Mouse (Mus musculus): ENCODE results near the gene 3110040M04Rik. TPM values are rescaled to one million over a fixed set of nuclear protein-coding genes. Genes with fewer than 3 reads are reported as not detected.
"Not testable (repeated sequence)": the region's sequence is repeated elsewhere in the genome, so short reads cannot be mapped to it uniquely, and the experiment has no call there.

The 3110040M04Rik gene
- polyA plus RNA-seq, 1 experiment from 2014 or later: not detected

DNA sequence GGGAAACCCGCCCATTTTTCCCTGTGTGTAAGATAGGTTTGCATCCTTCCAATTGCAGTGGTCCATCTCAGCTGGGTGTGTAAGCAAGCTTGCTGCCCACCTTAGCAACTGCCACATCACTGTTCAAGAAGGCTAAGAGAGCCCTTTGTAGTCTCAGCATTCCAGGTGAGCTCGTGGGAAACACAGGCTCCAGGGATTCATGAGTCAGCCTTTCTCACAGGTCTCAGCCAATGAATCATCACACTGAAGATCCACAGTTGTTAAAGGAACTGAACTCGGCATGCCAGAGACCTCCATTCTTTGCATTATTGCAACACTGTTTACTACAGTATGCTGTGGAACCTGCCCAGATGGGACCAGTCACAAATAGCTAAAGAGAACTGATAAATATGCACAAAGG lies 35.3 kb upstream of the 3110040M04Rik start:
- Histone ChIP-seq H3K36me3 (ENCODE audit: control insufficient read depth, insufficient read depth, low read length) (no peaks in the 10 kb centered on the region), H3K4me1 (ENCODE audit: control insufficient read depth, insufficient read depth, low read length) (peaks cover 18% of the 10 kb centered on the region), H3K9me3 (ENCODE audit: control insufficient read depth, low read length) (no peaks in the 10 kb centered on the region), H3K4me2 (ENCODE audit: low read length) (no peak overlapping the region), H3K27ac (replicated peaks; ENCODE audit: low read depth, low read length) (no peak overlapping the region), H3K27me3 (ENCODE audit: control insufficient read depth, insufficient read depth, low read length) (no peaks in the 10 kb centered on the region), H3K4me3 (replicated peaks; ENCODE audit: low read depth, low read length) (no peak overlapping the region), H3K9ac (replicated peaks; ENCODE audit: low read length) (no peak overlapping the region)
- 78% methylated on average over 3 of the region's 3 CpGs for WGBS
- DNase-seq (no peak), ATAC-seq (ENCODE audit: low FRiP score, low TSS enrichment) (no peak; the same call in 1 of the 2 replicates)

DNA sequence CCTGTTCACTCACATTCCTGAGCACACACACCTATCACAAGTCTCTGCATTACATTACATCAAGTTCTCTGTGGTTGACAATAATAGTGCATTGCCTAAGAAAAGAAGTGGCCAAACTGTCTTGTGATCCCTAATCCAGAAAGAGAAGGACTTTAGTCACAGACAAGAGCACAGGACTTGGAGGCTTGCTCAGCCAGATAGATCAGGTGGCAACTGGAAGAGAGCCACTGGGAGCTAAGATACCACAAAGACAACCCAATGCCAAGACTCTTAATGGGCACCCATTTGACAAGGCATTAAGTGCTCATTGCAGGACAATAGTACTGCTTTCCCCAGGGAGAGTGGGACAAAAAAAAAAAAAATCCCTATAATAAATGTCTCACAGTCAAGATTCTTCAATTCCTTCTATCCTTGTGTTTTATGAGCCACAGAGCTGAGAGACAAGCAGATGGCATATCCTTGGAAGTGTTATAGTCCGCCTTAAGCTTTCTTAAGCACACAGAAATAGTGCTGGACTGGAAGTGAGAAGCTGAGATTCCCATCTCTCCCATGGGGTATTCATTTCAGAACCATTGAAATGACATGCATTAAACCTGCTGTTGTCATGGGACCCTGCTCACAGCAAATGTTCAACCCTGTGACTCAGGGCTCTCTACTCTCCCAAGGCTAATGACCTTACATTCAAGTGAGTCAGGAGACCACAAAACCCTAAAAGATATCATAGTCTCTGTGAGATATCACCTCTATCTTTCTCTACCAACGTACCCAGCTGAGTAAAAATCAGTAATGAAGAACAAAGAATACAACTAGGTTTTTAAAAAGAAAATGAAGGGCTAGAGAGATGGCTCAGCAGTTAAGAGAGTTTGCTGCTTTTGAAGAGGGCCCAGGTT lies 32.1 kb upstream of the 3110040M04Rik start:
- WGBS: 82% methylated on average over 2 of the region's 2 CpGs
- no peaks in the 10 kb centered on the region for H3K27me3 ChIP-seq (ENCODE audit: control insufficient read depth, insufficient read depth, low read length)
- DNase-seq (no peak), ATAC-seq (ENCODE audit: low FRiP score, low TSS enrichment) (no peak)
- peaks cover 14% of the 10 kb centered on the region for H3K4me1 ChIP-seq (ENCODE audit: control insufficient read depth, insufficient read depth, low read length)
- no peak overlapping the region for H3K27ac ChIP-seq (replicated peaks; ENCODE audit: low read depth, low read length)
- H3K4me2 ChIP-seq (ENCODE audit: low read length): no peak overlapping the region
- no peak overlapping the region for H3K9ac ChIP-seq (replicated peaks; ENCODE audit: low read length)
- no peaks in the 10 kb centered on the region for H3K9me3 ChIP-seq (ENCODE audit: control insufficient read depth, low read length)
- no peaks in the 10 kb centered on the region for H3K36me3 ChIP-seq (ENCODE audit: control insufficient read depth, insufficient read depth, low read length)
- H3K4me3 ChIP-seq (replicated peaks; ENCODE audit: low read depth, low read length): no peak overlapping the region

DNA sequence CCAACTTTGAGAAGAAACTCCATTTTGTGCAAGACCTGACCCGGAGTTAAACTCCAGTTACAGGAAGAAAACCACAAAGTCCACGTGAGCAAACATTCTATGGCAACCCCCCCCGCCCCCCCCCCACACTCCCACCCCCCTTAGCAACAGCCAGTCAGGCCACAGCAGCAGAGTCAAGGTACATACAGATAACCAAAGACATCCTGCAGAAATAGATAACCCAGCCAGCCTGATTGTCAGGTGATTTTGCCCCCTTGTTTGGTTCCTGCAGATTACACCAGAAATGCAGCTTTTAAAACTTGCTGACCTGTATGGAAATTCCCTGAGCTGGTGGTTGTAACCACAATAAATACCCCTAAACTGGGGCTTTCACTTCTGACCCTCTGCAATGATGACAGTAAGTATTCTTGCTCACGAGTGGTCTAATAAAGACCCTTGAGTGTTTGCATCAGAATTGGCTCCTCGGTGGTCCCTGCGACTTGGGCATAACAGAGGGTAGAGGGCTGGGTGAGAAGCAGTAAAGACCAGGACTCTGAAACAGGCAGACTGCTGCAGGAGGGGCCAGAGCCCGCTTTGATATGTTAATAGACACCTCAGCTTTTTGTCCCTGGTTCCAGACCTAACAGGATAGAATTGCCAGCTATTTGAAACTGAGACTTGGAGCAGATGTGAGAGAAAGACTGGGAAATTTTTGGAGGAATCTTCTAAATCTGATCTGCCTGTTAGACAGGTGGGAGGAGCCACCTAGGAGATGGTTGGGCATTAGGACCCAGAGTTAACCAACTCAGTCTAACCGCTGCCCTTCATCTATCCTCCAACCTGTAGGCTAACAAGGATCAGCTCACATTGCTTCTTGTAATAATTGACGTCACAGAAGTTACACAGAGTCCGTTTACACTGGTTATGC lies 26.6 kb upstream of the 3110040M04Rik start:
- ATAC-seq (ENCODE audit: low FRiP score, low TSS enrichment): peak; percentile 83
- Histone ChIP-seq H3K4me1 (ENCODE audit: control insufficient read depth, insufficient read depth, low read length) (peaks cover 10% of the 10 kb centered on the region; the same call in 1 of the 2 replicates), H3K27me3 (ENCODE audit: control insufficient read depth, insufficient read depth, low read length) (no peaks in the 10 kb centered on the region), H3K4me3 (replicated peaks; ENCODE audit: low read depth, low read length) (peak overlapping the region; percentile 13), H3K9me3 (ENCODE audit: control insufficient read depth, low read length) (no peaks in the 10 kb centered on the region), H3K27ac (replicated peaks; ENCODE audit: low read depth, low read length) (no peak overlapping the region), H3K9ac (replicated peaks; ENCODE audit: low read length) (no peak overlapping the region), H3K36me3 (ENCODE audit: control insufficient read depth, insufficient read depth, low read length) (no peaks in the 10 kb centered on the region), H3K4me2 (ENCODE audit: low read length) (peak overlapping the region; percentile 44)
- peak; percentile 57 for DNase-seq
- WGBS: 8% methylated on average over 10 of the region's 10 CpGs

DNA sequence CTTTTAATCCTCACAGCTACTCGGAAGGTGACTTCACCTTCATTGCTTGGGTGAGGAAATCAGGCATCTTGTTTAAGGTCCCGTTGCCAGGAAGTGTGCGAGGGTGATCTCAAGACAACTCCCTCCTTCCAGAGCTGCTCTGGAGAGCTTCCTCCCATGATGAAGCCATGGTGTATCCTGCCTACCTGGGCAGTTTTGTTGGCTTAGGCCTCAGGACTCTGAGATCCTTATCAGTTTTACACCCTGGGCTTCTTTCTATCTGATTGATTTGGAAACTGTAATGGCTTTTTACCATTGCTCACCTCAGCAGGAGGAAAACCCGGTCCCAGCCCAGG lies 26.0 kb upstream of the 3110040M04Rik start:
- H3K9ac ChIP-seq (replicated peaks; ENCODE audit: low read length): no peak overlapping the region
- peaks cover 10% of the 10 kb centered on the region; the same call in 1 of the 2 replicates for H3K4me1 ChIP-seq (ENCODE audit: control insufficient read depth, insufficient read depth, low read length)
- no peaks in the 10 kb centered on the region for H3K27me3 ChIP-seq (ENCODE audit: control insufficient read depth, insufficient read depth, low read length)
- WGBS: 4% methylated on average over 4 of the region's 4 CpGs
- no peaks in the 10 kb centered on the region for H3K9me3 ChIP-seq (ENCODE audit: control insufficient read depth, low read length)
- H3K36me3 ChIP-seq (ENCODE audit: control insufficient read depth, insufficient read depth, low read length): no peaks in the 10 kb centered on the region
- H3K4me3 ChIP-seq (replicated peaks; ENCODE audit: low read depth, low read length): peak overlapping the region; percentile 13
- no peak overlapping the region for H3K27ac ChIP-seq (replicated peaks; ENCODE audit: low read depth, low read length)
- peak; percentile 35 for ATAC-seq (ENCODE audit: low FRiP score, low TSS enrichment)
- peak overlapping the region; percentile 44 for H3K4me2 ChIP-seq (ENCODE audit: low read length)
- DNase-seq: no peak

DNA sequence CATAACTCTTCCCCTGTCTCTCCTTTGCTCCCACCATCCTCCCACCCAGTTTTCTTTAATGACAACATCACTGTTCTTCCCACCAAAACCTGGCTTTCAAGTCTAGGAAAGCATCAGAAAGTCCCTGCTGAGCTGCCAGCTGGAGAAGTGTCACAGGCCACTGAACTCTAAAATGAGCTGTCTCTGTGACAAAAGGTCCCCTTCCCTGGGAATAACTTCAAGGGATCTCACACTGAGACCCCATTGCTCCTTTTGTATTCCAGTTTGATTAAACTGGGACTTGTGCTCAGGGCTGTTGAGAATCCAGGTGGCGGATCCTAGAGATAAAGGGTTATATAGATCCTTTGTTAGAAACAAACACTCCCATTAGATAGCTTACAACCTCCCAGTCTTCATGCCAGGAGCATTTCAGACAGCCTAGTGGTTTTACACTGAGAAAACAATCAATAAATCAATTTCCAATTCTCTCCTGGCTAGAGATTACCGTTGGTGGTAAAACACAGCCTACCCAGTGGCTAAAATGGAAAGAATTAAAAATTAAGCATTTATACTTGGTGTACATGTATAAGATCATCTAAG lies 25.3 kb upstream of the 3110040M04Rik start:
- DNase-seq (peak; percentile 42), ATAC-seq (ENCODE audit: low FRiP score, low TSS enrichment) (no peak)
- H3K4me1 ChIP-seq (ENCODE audit: control insufficient read depth, insufficient read depth, low read length): peaks cover 10% of the 10 kb centered on the region; the same call in 1 of the 2 replicates
- no peaks in the 10 kb centered on the region for H3K27me3 ChIP-seq (ENCODE audit: control insufficient read depth, insufficient read depth, low read length)
- no peaks in the 10 kb centered on the region for H3K9me3 ChIP-seq (ENCODE audit: control insufficient read depth, low read length)
- 14% methylated on average over 2 of the region's 2 CpGs for WGBS
- H3K4me2 ChIP-seq (ENCODE audit: low read length): no peak overlapping the region
- no peak overlapping the region for H3K9ac ChIP-seq (replicated peaks; ENCODE audit: low read length)
- H3K36me3 ChIP-seq (ENCODE audit: control insufficient read depth, insufficient read depth, low read length): no peaks in the 10 kb centered on the region
- no peak overlapping the region for H3K27ac ChIP-seq (replicated peaks; ENCODE audit: low read depth, low read length)
- H3K4me3 ChIP-seq (replicated peaks; ENCODE audit: low read depth, low read length): no peak overlapping the region

DNA sequence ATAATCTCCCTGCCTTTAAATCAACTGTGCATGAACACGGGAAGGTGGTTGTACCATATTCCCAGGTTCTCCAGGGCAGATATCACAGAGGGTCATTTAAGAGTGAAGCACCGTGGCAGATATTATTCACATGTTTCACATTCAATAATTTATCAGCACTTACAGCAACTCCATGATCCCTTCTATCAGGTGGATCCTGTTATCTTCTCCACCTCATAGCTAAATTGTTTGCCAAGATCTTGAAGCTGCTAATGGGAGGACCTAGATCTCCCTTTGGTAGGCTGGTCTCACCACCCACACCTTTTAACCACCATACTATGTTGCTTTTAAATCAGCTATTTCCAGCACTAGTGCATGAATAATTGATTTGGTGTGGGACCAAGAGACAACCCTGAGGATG lies 23.8 kb upstream of the 3110040M04Rik start:
- 65% methylated on average over 2 of the region's 2 CpGs for WGBS
- no peak for ATAC-seq (ENCODE audit: low FRiP score, low TSS enrichment)
- Histone ChIP-seq H3K27ac (replicated peaks; ENCODE audit: low read depth, low read length) (no peak overlapping the region), H3K36me3 (ENCODE audit: control insufficient read depth, insufficient read depth, low read length) (no peaks in the 10 kb centered on the region), H3K4me1 (ENCODE audit: control insufficient read depth, insufficient read depth, low read length) (peaks cover 10% of the 10 kb centered on the region; the same call in 1 of the 2 replicates), H3K4me3 (replicated peaks; ENCODE audit: low read depth, low read length) (no peak overlapping the region), H3K9ac (replicated peaks; ENCODE audit: low read length) (no peak overlapping the region), H3K4me2 (ENCODE audit: low read length) (no peak overlapping the region), H3K9me3 (ENCODE audit: control insufficient read depth, low read length) (no peaks in the 10 kb centered on the region), H3K27me3 (ENCODE audit: control insufficient read depth, insufficient read depth, low read length) (no peaks in the 10 kb centered on the region)
- DNase-seq: no peak

DNA sequence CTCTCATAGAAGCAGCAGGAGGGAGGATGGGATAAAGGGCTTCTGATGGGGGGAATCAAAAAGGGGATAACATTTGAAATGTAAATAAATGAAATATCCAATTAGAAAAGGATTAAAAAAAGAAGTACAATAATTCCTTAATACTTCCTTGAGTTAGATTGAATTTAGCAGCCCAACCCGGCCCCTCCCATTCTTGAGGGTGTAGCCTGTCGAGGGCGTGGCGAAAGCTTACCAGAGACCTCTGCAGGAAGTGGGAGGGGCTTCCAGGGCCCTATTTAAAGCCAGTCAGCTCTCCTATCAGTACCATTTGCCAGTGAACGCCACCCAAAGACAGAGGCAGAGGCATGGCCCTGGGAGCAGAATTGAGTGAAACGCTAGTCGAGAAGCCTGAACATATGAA lies 21.7 kb upstream of the 3110040M04Rik start, which contains the start of gene Gm47985:
TSS of gene Gm47985 (plus strand) at position 272 of the 400 bp plus-strand sequence.
- H3K4me3 ChIP-seq (replicated peaks; ENCODE audit: low read depth, low read length); H3K27me3 ChIP-seq (ENCODE audit: control insufficient read depth, insufficient read depth, low read length); H3K9me3 ChIP-seq (ENCODE audit: control insufficient read depth, low read length); H3K27ac ChIP-seq (replicated peaks; ENCODE audit: low read depth, low read length); ATAC-seq (ENCODE audit: low FRiP score, low TSS enrichment); H3K4me2 ChIP-seq (ENCODE audit: low read length); DNase-seq; H3K9ac ChIP-seq (replicated peaks; ENCODE audit: low read length); H3K4me1 ChIP-seq (ENCODE audit: control insufficient read depth, insufficient read depth, low read length); H3K36me3 ChIP-seq (ENCODE audit: control insufficient read depth, insufficient read depth, low read length): not testable (repeated sequence)
- no CpG with 5 or more reads among the region's 7 CpGs for WGBS

DNA sequence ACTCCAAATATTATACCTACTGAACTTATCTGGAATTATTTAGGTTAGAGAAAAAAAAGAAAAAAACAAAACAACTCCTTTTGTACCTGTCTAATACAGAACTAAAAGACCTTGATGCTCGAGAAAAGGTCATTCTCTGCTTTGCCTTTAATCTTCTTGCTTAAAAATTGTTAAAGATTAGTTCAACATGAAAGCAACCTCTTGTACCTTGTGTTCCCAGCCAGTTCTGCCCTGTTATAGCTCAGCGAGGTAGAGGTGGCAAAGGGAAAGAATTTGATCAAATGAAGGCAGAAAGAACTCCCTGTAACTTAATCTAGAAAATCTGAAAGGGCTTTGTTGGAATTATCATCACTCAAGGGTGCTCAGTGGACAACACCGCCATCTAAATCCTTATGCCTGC lies 17.7 kb upstream of the 3110040M04Rik start:
- H3K27ac ChIP-seq (replicated peaks; ENCODE audit: low read depth, low read length); H3K9me3 ChIP-seq (ENCODE audit: control insufficient read depth, low read length); DNase-seq; H3K4me2 ChIP-seq (ENCODE audit: low read length); ATAC-seq (ENCODE audit: low FRiP score, low TSS enrichment); H3K9ac ChIP-seq (replicated peaks; ENCODE audit: low read length); H3K4me3 ChIP-seq (replicated peaks; ENCODE audit: low read depth, low read length); H3K36me3 ChIP-seq (ENCODE audit: control insufficient read depth, insufficient read depth, low read length); H3K4me1 ChIP-seq (ENCODE audit: control insufficient read depth, insufficient read depth, low read length); H3K27me3 ChIP-seq (ENCODE audit: control insufficient read depth, insufficient read depth, low read length): not testable (repeated sequence)
- 80% methylated on average over 3 of the region's 3 CpGs for WGBS
